ENCODE assay signal across 8 mouse cellular contexts in the genomic region with DNA sequence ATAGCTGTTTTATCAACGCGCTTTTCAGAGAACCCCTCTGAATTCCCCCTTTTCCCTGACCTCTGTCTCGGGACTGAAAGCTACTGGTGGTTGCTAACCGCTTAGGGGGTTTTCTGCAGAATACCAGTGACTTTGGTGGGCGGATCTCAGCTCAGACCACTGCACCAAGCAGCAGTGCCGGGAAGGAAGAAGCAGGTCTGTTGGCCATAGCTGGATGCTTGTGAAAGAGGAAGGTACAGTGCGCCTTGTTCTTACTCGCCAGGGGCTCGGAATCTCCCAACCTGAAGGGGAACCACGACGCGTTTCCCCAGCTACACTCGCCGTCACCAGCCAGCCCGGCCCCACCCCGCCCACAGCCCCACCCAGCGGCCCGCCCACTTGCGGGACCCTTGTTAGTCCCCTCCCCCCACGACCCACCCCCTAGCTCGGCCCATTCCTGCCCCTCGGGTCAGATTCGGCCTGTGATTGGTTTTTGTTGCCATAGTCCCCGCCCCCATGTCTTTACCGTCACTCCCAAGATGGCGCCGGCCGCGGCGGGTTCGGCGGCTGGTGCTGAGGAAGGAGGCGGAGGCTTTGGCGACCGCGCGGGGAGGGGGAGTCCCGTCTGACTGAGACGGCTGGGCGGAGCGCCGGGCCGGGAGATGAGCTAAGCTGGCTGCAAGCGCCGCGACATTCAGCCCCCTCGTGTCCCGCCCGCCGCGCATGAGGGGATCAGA. TPM values are rescaled to one million over a fixed set of nuclear protein-coding genes. Genes with fewer than 3 reads are reported as not detected.
DNase-seq lines count a peak whose midpoint lies in the region; ATAC-seq and TF ChIP-seq lines count a peak whose summit lies in the region.

Gene Dennd4a (plus strand): TSS at position 519 of the 716 bp plus-strand sequence.

- peaks cover 8% of the 10 kb centered on the region; the same call in 1 of the 2 replicates for H3K4me1 ChIP-seq in cortical plate, adult 2 months (ENCODE audit: control insufficient read depth, insufficient read depth, low read length)
- peaks cover 68% of the 10 kb centered on the region for H3K4me1 ChIP-seq in megakaryocyte, embryonic 14.5 days

- H3K9me3 ChIP-seq in megakaryocyte, embryonic 14.5 days: no peaks in the 10 kb centered on the region

- H3K36me3 ChIP-seq in megakaryocyte, embryonic 14.5 days (replicated peaks; ENCODE audit: low read length): peaks cover 19% of the 10 kb centered on the region

- H3K4me3 ChIP-seq in cortical plate, adult 2 months (ENCODE audit: insufficient read depth, low read length): peak within 1 kb of the TSS; percentile 85
- H3K4me3 ChIP-seq in megakaryocyte, embryonic 14.5 days (replicated peaks): peak within 1 kb of the TSS; percentile 97

- peak within 1 kb of the TSS; percentile 96 for H3K27ac ChIP-seq in cortical plate, adult 2 months (ENCODE audit: insufficient read depth, low read length)

- H3K27me3 ChIP-seq in megakaryocyte, embryonic 14.5 days (replicated peaks): no peaks in the 10 kb centered on the region

- no peak for TF ChIP-seq CTCF in cortical plate, adult 2 months (IDR thresholded peaks at IDR 0.05; ENCODE audit: extremely low read depth, insufficient read depth, low read length)

- ATAC-seq in activated CD4-positive, CD25-positive, alpha-beta regulatory T cell, adult 4 months: peak; percentile 84

- TF ChIP-seq POLR2A in cortical plate, adult 2 months (IDR thresholded peaks at IDR 0.05; ENCODE audit: extremely low read depth, insufficient read depth, low read length): peak; percentile 74

- DNase-seq in gastrocnemius, adult 8-10 months (ENCODE audit: low spot score in 2 of 2): peak; percentile 92 to 97
- peak; percentile 87 for DNase-seq in hindlimb bud, embryonic 11.5 days (ENCODE audit: extremely low spot score, low read depth, low spot score)
- peak; percentile 96 to 98 for DNase-seq in left cerebral cortex, adult 8-10 months (ENCODE audit: low spot score in 2 of 2)
- peak; percentile 99 for DNase-seq in right cerebral cortex, postnatal 10 days (ENCODE audit: low spot score in 2 of 2)
- DNase-seq in urinary bladder, postnatal 25 days (ENCODE audit: low spot score): peak; percentile 94

RNA-seq across cellular contexts. Expression of gene Dennd4a, which starts in this region (rescaled TPM):
- 10 to 100 TPM; 16.9 to 19.3 TPM for polyA plus RNA-seq in activated CD4-positive, CD25-positive, alpha-beta regulatory T cell, adult 4 months (2017; shearing (Covaris generic))
- polyA plus RNA-seq in cortical plate, adult 2 months (2012; rRNA removed): 41.8 and 41.9 TPM in 2 replicates
- 1 to 10 TPM; 1.3 to 2.4 (median 2.2) TPM for total RNA-seq in gastrocnemius, adult 8-10 months (2022)
- total RNA-seq in left cerebral cortex, adult 8-10 months (2022): 10 to 100 TPM; 58.1 to 71.8 (median 63.5) TPM
- 2.2 and 3.2 TPM in 2 replicates for polyA plus RNA-seq in megakaryocyte, embryonic 14.5 days (2012; ENCODE audit: insufficient read depth, low replicate concordance)

Comparison
In these comparisons a context has a peak if more than half of its experiments do, and no peak if none do; other contexts are left out.
1. Peak in every context shown above with its lines: DNase-seq, ATAC-seq, H3K4me3 ChIP-seq and H3K27ac ChIP-seq.
2. RNA of gene Dennd4a (total RNA-seq): 58.1 to 71.8 TPM in left cerebral cortex, adult 8-10 months; 1.3 to 2.4 TPM in gastrocnemius, adult 8-10 months; every median in the first group is over 10 times any median in the second.